Mouse (Mus musculus) T-cell, adult 2 months (primary cell): ENCODE data around the gene Rpgrip1l.

Experiments
- DNase-seq: peaks from one replicate; pipeline ENCODE4 v3.0.0; 2022; ENCODE audit warnings: low spot score

Rpgrip1l gene

GRCm38 (mm10) chr8:91312835-91313832, at the start of gene Rpgrip1l, which contains the start of gene Fto:
Gene Rpgrip1l (minus strand): TSS chr8:91313262.
Gene Fto (plus strand): TSS chr8:91313525.
- peak; percentile 98 for DNase-seq

- no peak for DNase-seq
Measured at GRCm38 (mm10) chr8:91360644-91361357, 47.7 kb upstream of the Rpgrip1l start.

GRCm38 (mm10) chr8:91359511-91359910, 46.4 kb upstream of the Rpgrip1l start:
- DNase-seq = no peak

- DNase-seq = no peak
Measured at GRCm38 (mm10) chr8:91358016-91358415, 45.0 kb upstream of the Rpgrip1l start.

- DNase-seq = no peak
Measured at GRCm38 (mm10) chr8:91357493-91358014, 44.5 kb upstream of the Rpgrip1l start.

GRCm38 (mm10) chr8:91355956-91356699, 43.1 kb upstream of the Rpgrip1l start:
- no peak for DNase-seq

- no peak for DNase-seq
Measured at GRCm38 (mm10) chr8:91355301-91355905, 42.3 kb upstream of the Rpgrip1l start.

GRCm38 (mm10) chr8:91353907-91354306, 40.8 kb upstream of the Rpgrip1l start:
- DNase-seq = no peak

GRCm38 (mm10) chr8:91353062-91353461, 40.0 kb upstream of the Rpgrip1l start:
- DNase-seq = no peak

- DNase-seq = no peak
Measured at GRCm38 (mm10) chr8:91352598-91352997, 39.5 kb upstream of the Rpgrip1l start.

- DNase-seq = no peak
Measured at GRCm38 (mm10) chr8:91350628-91351027, 37.6 kb upstream of the Rpgrip1l start.

- DNase-seq = no peak
Measured at GRCm38 (mm10) chr8:91349816-91350215, 36.8 kb upstream of the Rpgrip1l start.

GRCm38 (mm10) chr8:91347595-91347994, 34.5 kb upstream of the Rpgrip1l start:
- no peak for DNase-seq

GRCm38 (mm10) chr8:91347146-91347545, 34.1 kb upstream of the Rpgrip1l start:
- no peak for DNase-seq

GRCm38 (mm10) chr8:91344659-91345058, 31.6 kb upstream of the Rpgrip1l start:
- DNase-seq = no peak

- no peak for DNase-seq
Measured at GRCm38 (mm10) chr8:91342798-91343197, 29.7 kb upstream of the Rpgrip1l start.

GRCm38 (mm10) chr8:91342196-91342595, 29.1 kb upstream of the Rpgrip1l start:
- DNase-seq = no peak

- no peak for DNase-seq
Measured at GRCm38 (mm10) chr8:91340746-91341145, 27.7 kb upstream of the Rpgrip1l start.

- no peak for DNase-seq
Measured at GRCm38 (mm10) chr8:91339651-91340050, 26.6 kb upstream of the Rpgrip1l start.

- no peak for DNase-seq
Measured at GRCm38 (mm10) chr8:91338389-91339154, 25.5 kb upstream of the Rpgrip1l start.

GRCm38 (mm10) chr8:91329461-91329850, 16.4 kb upstream of the Rpgrip1l start:
- DNase-seq = no peak
